Mouse (Mus musculus): ENCODE results near the gene Scube2.

DNA sequence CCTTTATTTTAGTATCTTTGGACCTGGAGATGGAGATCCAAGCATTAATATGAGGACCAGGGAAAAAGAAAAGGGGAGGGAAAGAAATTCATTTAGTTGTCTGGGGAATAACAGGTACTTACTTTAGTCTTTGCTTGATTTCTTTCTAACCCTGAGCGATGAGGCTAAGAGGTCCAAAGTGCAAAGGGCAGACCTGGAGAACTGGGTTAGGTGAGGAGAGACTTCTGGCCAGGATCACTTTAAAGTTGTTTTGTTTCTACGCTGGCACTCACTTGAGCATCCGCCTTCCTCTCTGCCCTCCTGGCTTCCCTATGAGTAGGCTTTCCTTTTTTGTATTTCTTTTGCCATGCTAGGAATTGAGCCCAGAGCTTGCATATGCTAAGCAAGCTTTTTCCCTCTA, 109.2 kb downstream of the Scube2 start:
- TF ChIP-seq GATA1 (IDR thresholded peaks at IDR 0.05; ENCODE audit: low read length) (no peak), TAL1 (IDR thresholded peaks at IDR 0.05; ENCODE audit: low read length) (no peak)
